Mouse (Mus musculus) heart, adult 9 months (tissue): ENCODE results near the gene Stox1.

Experiments
- DNase-seq, 2 experiments: peaks; one replicate each; pipeline ENCODE4 v3.0.0; 2022; ENCODE audit warnings: low spot score in 2 of 2

The Stox1 gene

GRCm38 (mm10) chr10:62664963-62665590 is 60.9 kb downstream of the Stox1 start:
- DNase-seq = peak; percentile 83 to 84

- DNase-seq = peak in 1 of 2 experiments; percentile 11
These were observed 61.8 kb downstream of the Stox1 start for GRCm38 (mm10) chr10:62664171-62664570.

DNA sequence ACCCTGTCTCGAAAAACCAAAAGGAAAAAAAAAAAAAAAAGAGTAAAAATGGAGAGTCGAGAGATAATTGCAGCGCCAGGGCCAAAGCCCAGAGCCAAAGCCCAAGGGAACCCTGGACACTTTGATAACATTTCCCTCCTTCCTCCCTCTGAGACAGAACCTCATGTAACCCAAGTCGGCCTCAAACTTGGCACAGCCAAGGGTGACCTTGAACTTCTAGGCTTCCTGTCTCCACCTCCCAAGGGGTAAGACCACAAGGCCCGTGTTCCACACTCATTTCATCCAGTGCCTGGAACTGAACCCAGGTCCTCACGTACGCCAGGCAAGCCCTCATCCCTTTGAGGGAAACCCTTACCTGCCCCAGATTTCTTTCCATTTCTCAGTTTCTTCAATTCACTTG is 69.2 kb downstream of the Stox1 start:
- no peak for DNase-seq

DNA sequence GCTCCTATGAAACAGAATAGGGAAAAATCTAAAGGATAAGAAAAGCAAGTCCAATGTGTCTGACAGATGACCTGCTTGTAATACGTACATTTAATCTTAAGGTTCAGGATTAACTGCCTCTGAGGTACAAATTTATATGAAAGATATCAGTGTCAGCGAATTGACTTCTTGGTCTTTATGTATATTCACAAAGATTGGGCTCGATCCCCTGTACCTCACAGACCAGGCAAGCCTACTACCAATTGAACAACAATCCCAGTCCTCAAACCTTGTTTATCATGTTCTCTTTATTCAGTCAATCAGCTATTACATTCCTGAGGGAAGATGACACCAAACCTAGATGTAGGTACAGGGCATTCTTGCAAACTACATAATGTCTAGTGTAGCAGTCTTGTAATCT is 74.0 kb downstream of the Stox1 start:
- DNase-seq = peak in 1 of 2 experiments; percentile 10

GRCm38 (mm10) chr10:62650881-62651810 is 74.8 kb downstream of the Stox1 start, which contains the start of gene Ddx50:
Gene Ddx50 (minus strand): TSS chr10:62651218.
- peak; percentile 99 for DNase-seq

GRCm38 (mm10) chr10:62650358-62650782 is 75.6 kb downstream of the Stox1 start:
- no peak for DNase-seq
